Mouse (Mus musculus): Measurements from ENCODE around the gene Lrrc51. TPM values are rescaled to one million over a fixed set of nuclear protein-coding genes. Genes with fewer than 3 reads are reported as not detected.
A peak's percentile ranks its signal among the peaks of the same experiment; 100 is the strongest.

Lrrc51 gene
- total and polyA plus RNA-seq, 3 experiments = 13.6 to 30.8 TPM; not detected in 1

- TF ChIP-seq USF2 (IDR thresholded peaks at IDR 0.05; ENCODE audit: borderline replicate concordance in 1 of 2, insufficient read depth in 1 of 2, low read depth in 1 of 2, low read length in 2 of 2) = peak; percentile 96 to 99
- TF ChIP-seq ZNF384 (IDR thresholded peaks at IDR 0.05; ENCODE audit: low read depth, low read length) = no peak
- no peak for TF ChIP-seq MYB (IDR thresholded peaks at IDR 0.05; ENCODE audit: low read depth, low read length)
These were observed 28.0 kb downstream of the Lrrc51 start, which contains the start of gene Lamtor1 (continued) for GRCm38 (mm10) chr7:101905561-101906286.

GRCm38 (mm10) chr7:101902846-101903245, 30.8 kb downstream of the Lrrc51 start:
- Histone ChIP-seq H3K27me3 (ENCODE audit: control insufficient read depth in 1 of 2, insufficient read depth in 2 of 2, low read length in 2 of 2) (no peaks in the 10 kb centered on the region), H3K79me2 (ENCODE audit: control insufficient read depth, insufficient read depth, low read length, poor library complexity) (peaks cover 14% of the 10 kb centered on the region), H3K4me1 (ENCODE audit: control insufficient read depth in 1 of 2, insufficient read depth in 2 of 2, low read length in 2 of 2) (peaks cover 12 to 14% of the 10 kb centered on the region in 2 experiments), H3K4me3 (ENCODE audit: control insufficient read depth in 1 of 2, insufficient read depth in 1 of 2, low read depth in 2 of 2, low read length in 2 of 2) (no peak overlapping the region), H3K9me3 (replicated peaks; ENCODE audit: insufficient read depth, low read length) (no peaks in the 10 kb centered on the region), H3K36me3 (ENCODE audit: control insufficient read depth in 1 of 2, insufficient read depth in 2 of 2, low read length in 2 of 2) (peaks cover 0 to 8% of the 10 kb centered on the region in 2 experiments; a peak in 2 of 4 replicates), H3K27ac (ENCODE audit: control insufficient read depth, low read depth, low read length) (no peak overlapping the region), H3K9ac (ENCODE audit: control insufficient read depth, low read depth, low read length, poor library complexity, severe bottlenecking) (no peak overlapping the region)
- peak; percentile 26 for TF ChIP-seq RAD21 (IDR thresholded peaks at IDR 0.05; ENCODE audit: low read depth, low read length)
- no peak for TF ChIP-seq MXI1 (IDR thresholded peaks at IDR 0.05; ENCODE audit: low read depth, low read length)
- TF ChIP-seq SMC3 (IDR thresholded peaks at IDR 0.05; ENCODE audit: low read depth, low read length) = peak; percentile 34
- peak; percentile 32 to 49 (median 42); a peak in 5 of 6 replicates for TF ChIP-seq CTCF (IDR thresholded peaks at IDR 0.05 in 2 of 3, conservative IDR thresholded peaks at IDR 0.05 in 1 of 3; ENCODE audit: control insufficient read depth in 1 of 3, insufficient read depth in 1 of 3, low read depth in 2 of 3, low read length in 3 of 3, poor library complexity in 1 of 3, severe bottlenecking in 1 of 3)
- peak; percentile 51 for DNase-seq (ENCODE audit: low read depth, low spot score)

- Histone ChIP-seq H3K9me3 (replicated peaks; ENCODE audit: insufficient read depth, low read length) (no peaks in the 10 kb centered on the region), H3K36me3 (ENCODE audit: control insufficient read depth in 1 of 2, insufficient read depth in 2 of 2, low read length in 2 of 2) (peaks cover 0 to 8% of the 10 kb centered on the region in 2 experiments; a peak in 2 of 4 replicates)
- no peak for TF ChIP-seq KAT2A (conservative IDR thresholded peaks at IDR 0.05; ENCODE audit: low read depth, low read length)
- no peak for TF ChIP-seq RAD21 (IDR thresholded peaks at IDR 0.05; ENCODE audit: low read depth, low read length)
- TF ChIP-seq POLR2AphosphoS2 (IDR thresholded peaks at IDR 0.05; ENCODE audit: low read length) = no peak
- no peak for TF ChIP-seq ETS1 (IDR thresholded peaks at IDR 0.05; ENCODE audit: low read depth, low read length)
- TF ChIP-seq NRF1 (IDR thresholded peaks at IDR 0.05; ENCODE audit: insufficient read depth, low read depth, low read length, poor library complexity, severe bottlenecking) = no peak
- no peak for TF ChIP-seq CHD2 (IDR thresholded peaks at IDR 0.05; ENCODE audit: low read length)
- no peak for TF ChIP-seq MAZ (IDR thresholded peaks at IDR 0.05; ENCODE audit: low read depth, low read length)
- no peak for TF ChIP-seq UBTF (IDR thresholded peaks at IDR 0.05; ENCODE audit: borderline replicate concordance, insufficient read depth, low read depth, low read length)
- TF ChIP-seq MAFK (IDR thresholded peaks at IDR 0.05; ENCODE audit: borderline replicate concordance, low read depth, low read length) = no peak
- no peak for TF ChIP-seq USF1 (IDR thresholded peaks at IDR 0.05; ENCODE audit: low read depth, low read length)
- TF ChIP-seq SIN3A (IDR thresholded peaks at IDR 0.05; ENCODE audit: low read length) = no peak
- TF ChIP-seq ZMIZ1 (IDR thresholded peaks at IDR 0.05; ENCODE audit: low read depth, low read length) = no peak
- no peak for TF ChIP-seq GATA1 (IDR thresholded peaks at IDR 0.05; ENCODE audit: low read depth, low read length)
- no peak for TF ChIP-seq NELFE (IDR thresholded peaks at IDR 0.05; ENCODE audit: low read depth, low read length)
- no peak for TF ChIP-seq POLR2A (IDR thresholded peaks at IDR 0.05; ENCODE audit: control insufficient read depth in 1 of 2, insufficient read depth in 1 of 2, low read depth in 1 of 2, low read length in 2 of 2, poor library complexity in 1 of 2)
- no peak for TF ChIP-seq ZC3H11A (IDR thresholded peaks at IDR 0.05; ENCODE audit: low read depth, low read length)
- TF ChIP-seq MAX (IDR thresholded peaks at IDR 0.05; ENCODE audit: low read length) = no peak
- TF ChIP-seq MYB (IDR thresholded peaks at IDR 0.05; ENCODE audit: low read depth, low read length) = no peak
These were observed 31.7 kb downstream of the Lrrc51 start for GRCm38 (mm10) chr7:101901969-101902368.

More at GRCm38 (mm10) chr7:101901969-101902368, 31.7 kb downstream of the Lrrc51 start:
- H3K9ac ChIP-seq (ENCODE audit: control insufficient read depth, low read depth, low read length, poor library complexity, severe bottlenecking) = no peak overlapping the region
- no peak overlapping the region for H3K4me3 ChIP-seq (ENCODE audit: control insufficient read depth in 1 of 2, insufficient read depth in 1 of 2, low read depth in 2 of 2, low read length in 2 of 2)
- peaks cover 10% of the 10 kb centered on the region for H3K79me2 ChIP-seq (ENCODE audit: control insufficient read depth, insufficient read depth, low read length, poor library complexity)
- H3K27ac ChIP-seq (ENCODE audit: control insufficient read depth, low read depth, low read length) = no peak overlapping the region
- H3K27me3 ChIP-seq (ENCODE audit: control insufficient read depth in 1 of 2, insufficient read depth in 2 of 2, low read length in 2 of 2) = no peaks in the 10 kb centered on the region
- peaks cover 7 to 10% of the 10 kb centered on the region in 2 experiments for H3K4me1 ChIP-seq (ENCODE audit: control insufficient read depth in 1 of 2, insufficient read depth in 2 of 2, low read length in 2 of 2)
- DNase-seq (ENCODE audit: low read depth, low spot score) = no peak
